Mouse (Mus musculus): ENCODE measurements at regions not wholly inside any gene's neighbourhood (a gene's known extent, or its start where the extent isn't known, plus 50 kb on each side); places are given as distances from the start of the nearest gene placed in this dataset.
A peak's percentile ranks its signal among the peaks of the same experiment; 100 is the strongest.

GRCm38 (mm10) chr4:56150716-56151115 is 589.2 kb upstream of the Gm26657 start:
- DNase-seq: no peak

DNA sequence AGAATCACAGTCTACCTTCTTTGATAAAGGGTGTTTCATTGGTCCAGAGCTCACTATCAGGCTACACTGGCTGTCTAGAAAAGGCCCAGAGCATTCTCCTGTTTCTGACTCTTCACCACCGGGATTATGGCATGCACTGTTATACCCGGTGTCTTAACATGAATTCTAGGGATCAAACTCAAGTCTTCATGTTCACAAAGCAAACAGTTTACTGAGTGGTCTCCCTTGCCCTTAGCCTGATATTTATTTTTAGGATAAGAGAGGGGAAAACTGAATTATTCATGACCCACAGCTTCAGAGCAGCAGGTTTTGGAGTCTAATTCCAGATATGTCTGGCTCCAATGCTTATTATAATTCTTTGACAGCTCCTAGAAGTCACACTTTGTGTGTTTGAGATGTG is 596.0 kb upstream of the Gm26657 start:
- no peak for DNase-seq

DNA sequence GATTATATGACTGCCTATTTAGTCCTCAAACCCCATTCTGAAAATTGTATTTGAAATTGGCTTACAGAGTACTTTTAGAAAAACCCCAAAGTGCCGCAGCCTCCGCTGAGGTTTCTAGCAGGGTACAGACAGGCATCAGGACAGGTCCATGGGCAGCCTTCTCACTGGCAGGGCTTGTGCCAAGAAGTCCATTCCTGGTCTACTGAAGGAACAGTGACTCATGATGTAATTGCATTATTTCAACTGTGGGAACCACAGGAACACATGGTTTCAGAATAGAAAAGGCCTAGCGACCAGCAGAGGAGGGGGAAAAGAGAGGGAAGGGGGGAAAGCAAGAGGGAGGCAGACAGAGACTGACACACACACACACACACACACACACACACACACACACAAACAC is 603.0 kb upstream of the Gm26657 start:
- DNase-seq: no peak

GRCm38 (mm10) chr4:56134350-56134749 is 602.1 kb upstream of the Klf4 start:
- DNase-seq: no peak

DNA sequence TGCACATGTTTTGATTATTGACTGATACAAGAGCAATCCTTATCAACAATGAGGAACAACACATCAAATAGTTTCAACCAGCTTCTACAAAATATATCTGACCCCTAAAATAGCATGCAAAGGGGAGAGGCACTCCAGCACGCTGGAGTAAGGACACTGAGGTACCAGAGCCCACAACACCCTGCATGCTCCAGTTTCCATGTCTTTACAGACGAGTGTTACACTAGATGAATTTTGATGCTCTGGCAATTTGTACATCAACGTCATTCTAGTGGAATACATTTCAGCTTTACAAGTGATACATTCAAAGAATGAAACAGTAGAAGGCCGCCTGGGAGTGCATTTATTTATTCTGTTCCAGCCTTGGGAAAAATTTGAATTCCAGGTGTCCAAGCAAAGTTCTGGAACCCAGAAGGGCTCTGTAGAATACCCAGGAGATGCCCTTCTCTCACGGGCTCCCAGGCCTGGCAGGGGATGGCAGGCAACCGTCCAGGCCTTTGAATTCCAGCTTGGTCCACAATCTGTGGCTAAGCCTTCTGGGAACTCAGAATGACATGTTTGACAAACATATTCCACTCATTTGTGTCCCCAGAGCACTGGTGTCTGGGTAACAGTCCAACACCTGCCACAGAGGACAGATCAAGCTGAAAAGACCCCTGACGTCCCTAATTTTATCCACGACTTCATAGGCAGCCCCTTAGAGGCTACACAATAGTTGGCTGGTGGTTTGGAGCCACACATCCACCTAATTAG is 595.6 kb upstream of the Klf4 start:
- no peak for DNase-seq

DNA sequence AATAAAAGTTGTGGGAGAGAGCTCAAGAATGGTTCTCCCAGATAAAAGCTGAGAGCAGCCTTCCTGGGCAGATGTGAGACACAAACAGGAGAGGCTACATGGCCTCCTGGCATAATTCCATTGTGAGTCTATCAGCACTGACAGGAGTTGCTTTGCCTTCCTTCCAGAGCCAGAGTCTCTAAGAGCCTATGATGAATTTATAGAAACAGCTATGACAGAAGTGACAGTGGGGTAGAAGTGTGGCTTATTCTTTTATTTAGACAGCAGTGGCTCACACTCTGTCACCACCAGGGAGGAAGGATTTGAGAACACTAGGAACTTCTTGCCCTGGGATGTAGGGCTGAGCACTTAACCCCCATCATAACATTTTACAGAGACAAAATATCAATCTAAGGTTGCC is 592.2 kb upstream of the Klf4 start:
- no peak for DNase-seq

DNA sequence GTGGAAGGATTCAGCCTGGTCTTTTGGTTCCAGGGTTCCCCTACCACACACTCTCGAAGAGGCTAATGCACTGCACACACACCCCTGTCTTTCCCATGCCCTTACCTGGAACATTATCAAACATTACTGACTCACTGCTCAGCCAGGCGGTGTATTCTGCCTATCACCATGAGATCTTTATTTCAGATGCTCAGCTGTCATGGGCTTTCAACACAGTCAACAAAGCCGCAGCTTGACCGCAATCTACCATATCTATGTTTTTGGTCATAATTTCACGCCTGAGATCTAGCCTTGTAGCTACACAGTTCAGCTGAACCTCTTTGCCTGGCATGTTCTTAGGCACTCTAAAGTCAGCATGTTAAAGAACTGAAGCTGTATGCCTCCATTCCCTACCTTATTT is 589.9 kb upstream of the Klf4 start:
- no peak for DNase-seq

DNA sequence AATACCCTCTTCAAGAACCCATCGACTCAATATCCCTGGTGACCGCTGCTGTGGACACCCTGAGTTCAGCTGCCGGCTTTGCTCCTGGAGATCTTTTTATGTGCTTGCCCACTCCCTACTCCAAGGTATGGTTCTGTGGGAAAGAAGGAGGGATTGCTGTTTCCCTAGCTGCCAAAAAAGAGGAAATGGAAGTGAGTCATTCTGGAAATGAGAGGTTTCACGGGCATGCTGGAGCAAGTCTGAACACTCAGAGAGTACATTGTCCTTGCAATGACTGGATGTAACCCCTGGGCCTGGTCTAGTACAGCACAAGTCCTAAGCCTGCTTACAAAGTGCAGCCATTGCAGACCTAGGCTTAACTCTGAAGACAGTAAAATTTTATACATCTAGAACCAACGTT is 589.4 kb upstream of the Klf4 start:
- DNase-seq: no peak

DNA sequence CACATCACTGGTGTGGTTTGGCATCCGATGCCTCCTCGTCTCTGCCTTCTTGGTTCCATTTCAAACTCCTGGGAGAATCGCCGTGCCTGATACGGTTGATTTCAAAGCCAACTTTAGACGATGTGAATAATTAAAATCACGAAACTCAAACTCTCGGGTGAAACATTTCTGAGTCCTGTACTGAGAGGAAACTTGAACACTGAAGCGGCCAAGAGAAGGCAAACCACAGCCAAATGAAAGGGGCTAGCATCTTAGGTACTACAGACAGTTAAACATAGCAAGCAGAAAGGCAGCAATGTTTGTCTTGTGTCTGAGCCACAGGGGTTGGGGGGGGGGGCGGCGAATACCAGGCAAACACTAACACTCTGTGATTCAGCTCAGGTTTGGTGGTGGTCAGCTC is 588.1 kb upstream of the Klf4 start:
- no peak for DNase-seq

- DNase-seq: no peak
Observed at GRCm38 (mm10) chr4:56113701-56114196, 581.5 kb upstream of the Klf4 start.

DNA sequence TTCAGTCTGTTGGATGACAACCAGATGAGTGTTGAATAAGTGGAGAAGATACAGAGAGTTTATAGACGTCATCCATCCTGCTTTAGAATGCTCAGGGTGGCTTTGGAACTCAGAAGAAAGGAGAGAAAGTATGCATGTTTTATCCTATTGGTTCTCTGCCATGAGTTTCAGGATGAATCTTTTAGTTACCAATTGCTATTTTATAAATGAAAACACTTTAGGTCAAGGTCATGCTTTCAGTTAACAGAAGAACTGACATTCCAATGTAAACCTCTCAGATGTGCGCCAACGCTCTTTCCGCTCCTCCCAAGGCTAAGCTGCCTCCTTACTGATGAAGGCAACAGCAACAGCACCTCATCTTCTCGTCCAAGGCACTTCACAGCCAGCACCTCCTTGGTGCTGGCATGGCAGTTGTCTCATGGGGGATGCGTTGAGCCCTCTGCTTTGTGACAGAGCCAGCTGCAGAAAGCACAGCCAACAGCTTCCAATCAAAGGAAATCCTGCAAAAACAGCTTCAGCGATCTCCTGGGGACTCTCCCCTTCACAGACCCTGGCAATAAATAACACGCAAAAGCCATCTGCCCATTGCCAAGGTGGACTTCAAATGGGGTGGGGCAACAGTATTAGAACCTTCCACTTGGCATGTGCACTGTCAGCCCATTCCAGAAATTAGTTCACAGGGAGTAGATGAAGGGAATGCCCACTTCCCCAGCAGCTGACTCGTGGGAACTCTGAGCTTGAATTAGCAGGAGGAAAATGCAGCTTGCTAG is 580.9 kb upstream of the Klf4 start:
- DNase-seq: no peak

GRCm38 (mm10) chr4:56106962-56107361 is 574.7 kb upstream of the Klf4 start:
- DNase-seq: no peak

DNA sequence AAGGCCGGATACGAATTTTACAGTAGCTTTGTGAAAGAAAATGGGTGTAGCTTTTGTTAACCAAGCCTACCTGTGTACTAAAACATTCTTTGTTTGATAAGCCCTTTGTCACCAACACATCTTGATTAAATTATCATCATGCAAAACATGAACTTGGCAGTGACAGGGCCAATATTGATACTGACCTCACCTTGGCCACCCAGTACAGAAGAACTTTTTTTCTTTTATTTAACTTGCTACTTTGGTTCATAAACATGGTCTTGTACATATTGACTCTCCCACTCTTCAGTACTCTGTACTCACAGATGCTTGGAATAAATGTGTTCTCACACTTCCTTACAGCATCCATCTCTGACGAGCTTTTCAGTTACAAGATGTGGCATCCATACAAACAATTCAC is 570.0 kb upstream of the Klf4 start:
- no peak for DNase-seq

GRCm38 (mm10) chr4:56090796-56091195 is 558.5 kb upstream of the Klf4 start:
- peak; percentile 32 for DNase-seq

- DNase-seq: peak; percentile 54
Observed at GRCm38 (mm10) chr4:56088701-56089100, 556.4 kb upstream of the Klf4 start.

DNA sequence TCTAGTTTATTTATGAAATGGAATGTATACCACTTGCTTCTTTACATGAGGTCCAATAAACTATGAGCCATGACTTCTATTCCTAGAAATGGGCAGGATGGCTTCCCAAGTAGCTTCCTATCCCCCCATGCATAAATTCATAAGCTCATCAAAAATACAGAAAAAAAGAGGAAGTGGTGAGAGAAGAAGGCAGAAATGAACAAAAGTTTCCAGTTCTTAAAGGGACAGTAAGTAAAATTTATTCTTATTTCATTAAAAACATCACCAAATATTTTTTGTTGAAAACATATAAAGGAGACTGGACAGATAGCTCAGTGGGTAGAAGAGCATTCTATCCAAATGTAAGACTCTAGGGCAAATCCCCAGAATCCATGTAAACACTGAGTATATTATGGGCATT is 554.0 kb upstream of the Klf4 start:
- no peak for DNase-seq

DNA sequence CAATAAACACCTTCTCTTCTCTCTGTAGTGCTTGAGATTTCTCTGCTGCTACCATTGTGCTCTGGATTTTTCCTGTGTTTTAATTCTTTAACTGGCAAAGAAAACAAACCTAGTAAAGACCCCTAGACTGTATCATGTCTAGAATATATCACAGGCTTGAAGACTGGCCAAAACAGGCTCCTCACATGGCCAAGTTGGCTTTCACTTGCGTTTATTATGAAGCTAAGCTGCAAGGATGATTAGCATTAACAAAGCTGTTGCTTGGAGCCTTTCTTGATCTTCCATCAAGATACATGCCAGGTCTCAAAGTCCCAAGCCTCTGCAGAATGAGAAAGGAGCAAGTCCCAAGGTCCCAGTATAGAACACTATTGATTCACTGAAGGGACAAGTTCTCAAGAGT is 551.9 kb upstream of the Klf4 start:
- DNase-seq: no peak

DNA sequence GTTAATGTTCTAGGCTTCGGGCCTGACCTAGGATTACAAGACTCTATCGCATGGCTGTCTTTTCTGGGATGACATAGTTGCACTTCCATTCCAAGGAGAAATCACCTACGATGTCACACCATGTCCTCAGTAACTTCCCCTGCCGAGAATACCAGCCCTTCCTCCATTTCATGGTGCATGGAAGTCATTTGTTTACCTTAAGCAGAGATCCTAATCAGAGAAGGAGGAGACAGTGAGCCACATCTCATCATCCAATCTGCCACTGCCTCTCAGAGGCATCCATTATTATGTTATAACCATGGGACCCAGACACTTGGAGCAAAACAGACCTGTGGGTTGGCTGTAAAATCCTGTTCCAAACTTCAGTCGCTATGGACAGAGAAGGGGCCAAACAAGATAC is 550.1 kb upstream of the Klf4 start:
- no peak for DNase-seq

DNA sequence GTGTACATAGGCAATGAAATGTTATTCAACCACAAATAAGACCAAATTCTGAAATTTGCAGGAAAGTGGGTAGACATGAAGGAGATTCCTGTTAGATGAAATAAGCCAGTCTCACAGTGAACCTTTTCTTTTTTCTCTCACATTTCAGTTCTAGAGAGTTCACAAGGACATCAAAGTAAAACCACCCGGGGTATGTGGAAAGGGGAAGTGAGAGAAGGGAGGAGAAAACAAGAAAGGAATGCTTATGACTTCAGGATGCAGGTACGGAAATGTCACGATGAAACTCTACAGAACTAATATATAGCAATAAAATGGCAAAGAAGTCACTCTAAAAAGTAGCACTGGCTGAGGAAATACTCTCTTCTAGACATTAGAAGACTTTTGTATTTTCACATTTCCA is 548.7 kb upstream of the Klf4 start:
- DNase-seq: no peak

- peak; percentile 5 for DNase-seq
Observed at GRCm38 (mm10) chr4:56070664-56071334, 538.5 kb upstream of the Klf4 start.

- no peak for DNase-seq
Observed at GRCm38 (mm10) chr4:56068859-56069258, 536.6 kb upstream of the Klf4 start.

DNA sequence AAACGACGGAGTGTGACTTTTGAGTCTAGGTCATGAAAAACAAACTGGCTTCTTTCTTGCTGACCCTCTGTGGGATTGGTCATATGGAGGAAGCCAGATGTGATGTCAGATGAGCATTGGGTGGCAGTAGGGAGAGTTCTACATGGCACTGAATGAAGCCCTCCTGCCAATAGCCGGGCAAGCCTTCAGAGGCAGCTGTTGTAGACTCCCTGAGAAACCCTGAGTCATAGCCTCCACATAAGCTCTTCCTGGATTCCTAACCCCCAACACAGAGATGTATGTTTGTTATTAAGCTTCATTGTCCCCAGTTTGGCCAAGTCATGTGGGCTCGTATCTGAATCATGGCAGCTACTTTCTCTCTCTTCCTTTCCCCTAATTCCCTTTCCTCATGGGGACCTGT is 532.4 kb upstream of the Klf4 start:
- DNase-seq: no peak

- no peak for DNase-seq
Observed at GRCm38 (mm10) chr4:56051792-56052380, 519.6 kb upstream of the Klf4 start.
